Mouse (Mus musculus) cerebellum, postnatal 36 days (tissue): Measurements from ENCODE around the gene Srrm3.

Experiments
- DNase-seq, 2 experiments: peaks; one replicate each; pipeline ENCODE4 v3.0.0; 2021 to 2022; ENCODE audit warnings: mixed read lengths in 2 of 2

The Srrm3 gene

DNA sequence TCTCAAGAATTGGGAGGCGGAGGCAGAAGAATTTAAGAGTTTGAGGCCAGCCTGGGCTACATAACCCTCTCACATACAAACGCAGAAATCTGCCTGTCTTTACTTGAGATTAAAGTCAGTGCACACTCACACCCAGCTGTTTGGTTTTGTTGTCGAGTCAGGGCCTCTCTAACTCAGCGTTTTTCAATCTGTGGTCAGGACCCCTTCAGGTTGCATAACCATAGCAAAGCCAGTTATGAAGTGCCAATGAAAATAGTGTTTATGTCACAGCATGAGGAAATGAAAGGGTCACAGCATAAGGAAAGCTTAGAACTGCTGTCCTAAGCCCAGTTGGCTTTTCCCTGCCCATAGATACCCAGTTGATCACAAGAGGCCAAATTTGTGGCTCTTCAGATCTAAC, 100.2 kb downstream of the Srrm3 start:
- DNase-seq, result no peak

DNA sequence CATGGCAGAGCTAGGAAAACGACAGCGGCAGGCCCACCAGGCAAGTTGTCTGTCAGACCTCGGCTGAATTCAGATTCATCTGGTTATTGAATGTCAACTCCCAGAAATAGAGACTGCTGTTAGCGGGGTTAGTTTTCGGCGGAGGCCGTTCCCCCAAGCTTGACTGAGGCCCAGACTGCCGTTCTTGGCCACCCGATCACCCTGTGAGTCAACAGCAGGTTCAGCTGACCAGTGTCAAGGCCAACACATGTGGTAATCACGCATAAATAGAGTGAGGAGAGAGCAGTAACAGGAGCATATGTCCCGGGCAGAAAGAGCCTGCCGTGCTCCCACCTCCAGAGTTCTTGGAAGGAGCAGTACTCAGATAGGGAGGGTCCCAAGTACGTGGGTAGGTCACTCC, 100.6 kb downstream of the Srrm3 start:
- DNase-seq, result no peak

DNA sequence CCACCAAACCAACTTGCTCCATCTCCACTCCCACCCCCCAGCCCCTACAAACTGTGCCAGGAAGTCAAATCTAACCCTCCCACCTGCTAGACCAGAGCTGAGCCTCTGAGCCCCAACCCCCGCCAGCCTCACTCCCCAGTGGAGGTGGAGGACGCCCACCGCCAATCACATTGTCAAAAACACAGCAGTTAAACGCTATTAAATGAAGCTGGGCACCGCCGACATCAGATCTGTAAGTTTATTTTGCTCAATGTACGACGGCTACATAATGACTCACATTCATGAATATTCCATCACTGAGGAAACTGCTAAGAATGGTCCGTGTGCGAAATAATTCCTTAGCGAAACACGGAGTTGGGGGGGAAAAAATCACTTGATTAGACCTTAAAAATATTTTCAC, 101.5 kb downstream of the Srrm3 start:
- no peak for DNase-seq

DNA sequence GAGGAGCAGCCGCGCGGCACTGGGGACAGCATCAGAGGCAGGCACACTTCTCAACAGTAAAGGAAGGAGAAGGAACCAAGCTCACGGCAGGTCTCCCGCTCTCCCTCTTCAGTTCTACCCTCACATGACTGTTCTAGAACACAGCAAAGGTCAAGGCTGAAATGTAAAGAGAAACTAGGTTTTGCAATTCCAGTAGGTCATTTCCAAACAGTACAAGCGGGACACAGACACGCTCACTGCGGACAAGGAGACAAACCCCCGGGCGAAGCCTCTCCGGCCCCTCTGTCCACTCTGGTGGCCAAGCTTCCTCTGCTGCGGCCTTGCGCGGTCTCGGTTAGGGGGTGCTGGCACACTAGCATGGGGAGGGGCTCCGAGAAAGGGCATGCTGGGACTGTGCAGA, 102.3 kb downstream of the Srrm3 start:
- no peak for DNase-seq

DNA sequence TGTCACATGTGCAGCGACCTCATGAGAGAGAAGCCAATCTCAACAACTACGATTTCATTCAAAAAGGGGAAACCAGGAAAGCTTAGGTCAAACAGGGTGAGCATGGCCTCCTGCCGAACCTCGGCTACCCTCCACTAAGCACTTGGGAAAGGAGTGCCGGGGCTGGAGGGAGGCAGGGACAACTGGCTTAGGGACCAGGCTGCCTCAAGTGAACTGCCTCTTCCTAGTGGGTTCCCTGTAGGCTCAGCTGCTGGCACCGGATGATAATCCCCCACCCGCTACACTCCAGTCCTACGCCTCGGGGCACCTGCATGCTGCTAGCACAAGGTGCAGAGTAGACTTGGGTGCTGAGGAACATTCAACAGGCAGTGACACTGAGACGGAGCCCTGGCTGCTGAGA, 103.0 kb downstream of the Srrm3 start:
- DNase-seq, result no peak

DNA sequence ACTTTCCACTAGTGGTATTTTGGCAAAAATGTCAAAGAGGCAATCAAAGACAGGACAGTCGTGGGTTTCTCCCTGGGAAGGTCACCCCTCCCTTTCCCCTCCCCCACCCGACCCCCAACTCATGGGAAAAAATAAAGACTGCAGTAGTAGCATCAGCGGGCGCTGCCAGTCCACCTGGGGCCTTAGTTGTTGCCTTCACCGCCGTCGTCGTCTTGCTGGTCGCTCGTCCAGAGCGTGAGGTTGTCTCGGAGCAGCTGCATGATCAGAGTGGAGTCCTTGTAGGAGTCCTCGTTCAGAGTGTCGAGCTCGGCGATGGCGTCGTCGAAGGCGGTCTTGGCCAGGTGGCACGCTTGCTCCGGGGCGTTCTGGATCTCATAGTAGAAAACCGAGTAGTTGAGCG, 104.1 kb downstream of the Srrm3 start:
- no peak for DNase-seq

DNA sequence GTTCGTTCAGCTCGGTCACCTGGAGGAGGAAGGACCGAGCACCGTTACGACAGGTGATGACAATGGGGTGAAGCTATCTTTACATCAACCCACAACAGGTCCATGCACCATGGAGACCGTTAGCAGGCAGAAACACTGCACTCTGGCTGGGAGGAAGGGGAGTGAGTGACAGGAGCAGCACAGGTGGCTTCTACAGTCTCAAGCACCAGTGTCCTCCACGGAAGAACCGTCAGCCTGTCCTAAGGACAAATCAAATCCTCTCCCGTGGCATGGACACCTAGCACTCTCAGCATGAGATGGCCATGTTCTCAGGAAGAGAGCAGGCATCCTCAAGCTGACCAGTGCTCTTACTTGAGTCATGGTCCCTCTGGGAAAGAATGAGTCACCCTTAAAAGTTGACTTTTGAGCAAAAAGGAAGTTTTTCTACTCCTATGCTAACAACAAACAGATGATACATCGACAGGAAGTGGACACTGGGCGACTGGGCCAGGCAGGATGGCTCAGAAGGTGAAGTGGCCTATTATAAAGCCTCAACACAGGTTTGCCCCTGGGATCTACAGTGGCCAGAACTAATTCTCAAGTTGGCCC, 105.0 kb downstream of the Srrm3 start:
- DNase-seq, result no peak

DNA sequence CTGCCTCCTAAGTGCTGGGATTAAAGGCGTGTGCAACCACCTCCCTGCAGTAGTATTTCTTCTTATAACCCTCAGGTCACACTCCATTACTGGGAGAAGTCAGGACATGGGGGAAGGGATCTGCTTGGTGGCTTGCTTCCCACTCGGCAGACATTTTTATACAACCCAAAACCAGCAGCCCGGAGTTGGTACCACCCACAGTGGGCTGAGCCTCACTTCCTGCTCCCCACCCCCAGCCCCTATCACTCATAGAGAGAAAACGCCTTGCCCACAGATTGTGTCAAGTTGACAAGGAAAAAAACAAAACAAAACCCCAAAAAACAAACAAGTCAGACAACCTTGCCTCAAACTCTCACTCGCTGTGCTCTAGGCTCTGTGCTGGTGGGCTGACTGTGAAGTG, 106.5 kb downstream of the Srrm3 start:
- no peak for DNase-seq

DNA sequence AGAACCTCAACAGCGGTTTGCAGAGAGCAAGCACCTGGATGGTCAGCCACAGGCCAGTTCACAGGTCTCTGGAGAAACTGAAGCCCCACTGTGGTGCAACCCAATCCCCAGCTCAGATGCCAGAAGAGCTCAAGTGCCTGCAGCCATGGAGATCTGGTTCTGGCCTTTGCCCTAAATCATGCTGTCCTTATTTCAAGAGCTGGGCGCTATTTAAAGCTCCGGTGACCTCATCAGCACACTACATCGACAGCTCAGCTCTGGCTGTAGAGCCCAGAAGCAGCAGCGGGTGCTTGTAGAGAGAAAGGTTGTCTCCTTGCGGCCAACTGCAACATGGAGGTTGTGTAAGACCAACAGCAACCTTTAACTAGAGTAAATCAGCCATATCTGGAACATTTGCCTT, 107.5 kb downstream of the Srrm3 start:
- peak; percentile 52 to 68 for DNase-seq

DNA sequence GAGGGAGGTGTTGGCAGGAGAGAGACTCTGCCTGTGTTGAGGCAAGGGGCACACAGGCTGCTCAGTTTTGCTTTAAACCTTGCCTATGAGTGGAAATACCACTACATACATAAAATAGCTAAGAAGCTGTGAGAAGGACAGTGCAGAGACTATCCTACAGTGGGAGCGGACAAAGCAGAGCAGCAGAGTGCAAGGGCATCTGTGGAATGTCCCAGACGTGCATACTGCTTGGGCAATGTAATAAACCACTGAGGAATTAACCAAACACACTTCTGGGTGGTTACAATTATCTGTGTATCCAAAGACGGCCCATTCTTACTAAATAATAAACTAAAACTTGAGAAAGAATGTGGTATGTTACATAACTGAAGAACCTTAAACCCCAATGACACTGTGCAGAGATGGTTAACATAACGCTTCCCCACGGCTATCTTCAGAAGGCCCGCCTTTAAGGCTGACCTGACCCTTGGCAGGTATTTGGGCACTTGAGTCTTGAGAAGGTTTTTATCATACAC, 109.4 kb downstream of the Srrm3 start:
- DNase-seq, result no peak

DNA sequence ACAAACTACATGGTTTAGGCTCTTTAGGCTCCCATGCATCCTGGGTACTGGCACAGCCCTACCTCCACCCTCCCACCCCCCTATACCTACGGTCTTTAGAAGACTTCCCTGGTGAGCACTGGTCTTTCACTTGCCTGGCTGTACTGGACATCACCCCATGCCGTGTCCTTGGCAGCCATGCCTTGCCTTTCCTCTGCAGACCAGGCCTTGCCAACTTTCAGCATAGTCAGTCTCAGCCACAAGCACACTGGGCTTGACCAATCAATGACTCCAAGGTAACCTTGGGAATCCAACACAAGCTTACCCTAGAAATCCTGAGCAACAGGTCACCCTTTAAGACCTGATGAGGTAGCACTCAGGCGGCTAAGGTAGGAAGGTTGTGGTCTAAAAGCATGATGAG, 109.9 kb downstream of the Srrm3 start:
- peak; percentile 80 to 81 for DNase-seq

DNA sequence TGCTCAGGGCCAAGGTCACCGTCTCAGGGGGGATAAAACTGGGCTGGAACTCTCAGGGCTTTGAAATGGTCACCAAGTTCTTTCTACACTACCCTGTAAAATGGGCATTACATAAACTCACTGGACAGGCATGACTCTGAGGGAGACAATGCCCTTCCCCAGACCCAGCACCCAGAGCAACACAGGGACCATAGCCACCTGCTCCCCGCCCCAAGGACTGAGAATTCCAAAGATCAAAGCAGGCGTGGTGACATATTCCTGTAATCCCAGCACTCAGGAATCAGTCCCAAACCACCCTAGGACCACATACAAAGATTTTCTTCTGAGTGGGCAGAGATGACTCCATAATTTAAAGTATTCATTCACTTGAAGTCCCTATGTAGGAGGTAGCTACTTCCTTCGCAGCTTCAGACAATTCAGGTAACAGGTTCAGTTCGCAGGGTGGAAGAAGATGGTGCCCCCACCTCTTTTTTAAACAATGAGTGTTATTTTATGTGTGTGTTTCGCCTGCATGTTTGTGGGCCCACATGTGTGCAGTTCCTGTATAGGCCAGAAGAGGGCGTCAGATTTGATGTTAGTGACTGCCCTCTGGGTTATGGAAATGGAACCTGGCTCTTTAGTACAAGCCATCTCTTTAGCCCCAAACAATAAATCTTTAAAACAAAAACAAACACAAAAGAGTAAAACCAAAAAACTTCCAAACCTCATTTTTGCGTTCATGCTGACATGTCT, 110.8 kb downstream of the Srrm3 start:
- no peak for DNase-seq

DNA sequence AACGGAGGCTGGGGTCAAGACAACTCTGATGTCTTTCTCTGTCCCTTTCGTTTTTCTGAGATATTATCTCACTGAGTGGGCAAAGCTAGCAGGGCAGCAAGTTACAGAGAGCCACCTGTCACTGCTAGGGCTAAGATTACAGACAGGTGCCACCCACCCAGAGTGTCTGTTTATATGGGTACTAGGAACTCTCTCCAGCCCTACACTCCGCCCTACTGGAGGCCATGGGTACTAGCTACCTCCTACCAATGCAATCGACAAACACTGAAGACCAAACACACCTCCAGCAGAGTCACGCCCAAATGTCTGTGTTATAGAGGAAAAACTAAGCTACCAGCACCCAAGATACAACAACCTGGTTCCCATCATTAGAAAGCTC, 111.4 kb downstream of the Srrm3 start:
- no peak for DNase-seq

DNA sequence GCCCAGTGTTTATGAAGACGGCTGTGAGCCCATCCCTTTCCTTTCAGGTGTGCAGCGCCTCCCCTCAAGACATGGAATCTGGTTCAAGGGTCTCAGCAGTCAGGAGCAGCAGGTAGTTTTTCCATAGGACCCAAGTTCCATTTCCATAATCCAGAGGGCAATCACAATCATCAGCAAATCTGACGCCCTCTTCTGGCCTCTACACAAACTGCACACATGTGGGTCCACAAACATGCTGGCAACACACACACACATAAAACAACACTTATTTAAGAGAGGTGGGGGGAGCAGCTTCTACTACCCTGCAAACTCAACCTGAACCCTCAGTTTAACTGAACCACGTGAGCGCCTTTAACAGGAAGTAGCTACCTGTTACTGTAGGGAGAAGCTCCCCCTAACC, 111.9 kb downstream of the Srrm3 start:
- no peak for DNase-seq

DNA sequence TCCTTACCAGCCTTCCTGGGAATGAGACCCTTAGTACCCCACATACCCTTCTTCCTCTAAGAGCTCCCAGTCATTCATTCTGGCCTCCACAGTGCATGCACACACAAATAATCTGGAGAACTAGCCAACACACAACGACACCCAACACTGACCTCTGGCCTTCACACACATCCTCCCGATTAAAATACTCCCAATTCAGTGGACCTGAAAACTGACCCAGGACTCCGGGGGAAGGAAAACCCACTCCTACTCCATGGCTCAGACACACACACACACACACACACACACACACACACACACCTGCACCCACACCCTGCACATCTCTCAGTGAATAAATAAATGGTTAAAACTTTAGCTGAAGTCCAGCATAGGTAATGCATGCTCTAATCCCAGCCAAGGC, 113.2 kb downstream of the Srrm3 start:
- DNase-seq, result no peak

DNA sequence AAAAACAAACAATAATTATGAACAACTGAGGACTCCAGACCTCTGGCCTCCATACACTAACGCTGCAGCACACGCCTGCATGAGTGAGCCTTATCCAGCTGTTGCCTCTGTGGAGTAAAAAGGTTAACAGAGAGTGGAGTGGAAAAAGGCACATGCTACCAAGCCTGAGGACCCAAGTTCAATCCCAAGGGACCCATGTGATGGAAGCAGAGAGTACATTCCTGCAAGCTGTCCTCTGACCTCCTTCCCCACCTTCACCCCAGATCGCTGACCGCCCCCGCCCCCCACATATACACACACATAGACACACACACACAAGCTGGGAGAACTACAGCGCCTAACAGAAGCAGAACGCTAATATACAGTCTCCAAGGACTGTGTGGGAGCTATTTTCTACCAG, 117.2 kb downstream of the Srrm3 start:
- no peak for DNase-seq
